Mouse (Mus musculus) layer of hippocampus, adult 2 months (tissue): ENCODE results near the gene Rnd3. TPM values are rescaled to one million over a fixed set of nuclear protein-coding genes. Genes with fewer than 3 reads are reported as not detected.

Experiments used
- DNase-seq, 2 experiments: peaks; one replicate each; pipeline ENCODE4 v3.0.0; 2022; ENCODE audit warnings: low spot score in 2 of 2
- H3K27ac ChIP-seq: fragments of 200-600 bp; 2 replicates; pipeline ENCODE4 v1.8.1; 2022
- H3K4me3 ChIP-seq: fragments of 200-600 bp; 2 replicates; pipeline ENCODE4 v1.8.1; 2022; ENCODE audit warnings: mild to moderate bottlenecking
- CTCF ChIP-seq: fragments of 200-600 bp; conservative IDR thresholded peaks from 2 replicates; pipeline ENCODE4 v1.8.1; 2022; ENCODE audit warnings: antibody characterized with exemption, mild to moderate bottlenecking, moderate library complexity
- long read RNA-seq, 2 experiments: library from polyadenylated mRNA; stranded (forward); transcript quantifications; one replicate each; pipeline ENCODE4 v2.0.0; 2021; ENCODE audit warnings: borderline mapping rate in 2 of 2
- total RNA-seq, 2 experiments: library from RNA; stranded (reverse); gene quantifications; 2 replicates each; pipeline ENCODE4 v1.2.3; 2021

Rnd3 gene
- total RNA-seq = 10 to 100 TPM; 13.2 to 14.1 TPM
- long read RNA-seq, experiment 1, transcript Rnd3-201 (5 exons, 2,828 nt) = major isoform, 10 of 14 reads
- long read RNA-seq, experiment 1, partial matches to known transcripts = 3 of 14 reads
- long read RNA-seq, experiment 1, other reads (novel, unspliced or antisense) = 1 of 14 reads
- long read RNA-seq, experiment 2, transcript Rnd3-201 (5 exons, 2,828 nt) = major isoform, 13 of 15 reads
- long read RNA-seq, experiment 2, partial matches to known transcripts = 1 of 15 reads
- long read RNA-seq, experiment 2, other reads (novel, unspliced or antisense) = 1 of 15 reads

DNA sequence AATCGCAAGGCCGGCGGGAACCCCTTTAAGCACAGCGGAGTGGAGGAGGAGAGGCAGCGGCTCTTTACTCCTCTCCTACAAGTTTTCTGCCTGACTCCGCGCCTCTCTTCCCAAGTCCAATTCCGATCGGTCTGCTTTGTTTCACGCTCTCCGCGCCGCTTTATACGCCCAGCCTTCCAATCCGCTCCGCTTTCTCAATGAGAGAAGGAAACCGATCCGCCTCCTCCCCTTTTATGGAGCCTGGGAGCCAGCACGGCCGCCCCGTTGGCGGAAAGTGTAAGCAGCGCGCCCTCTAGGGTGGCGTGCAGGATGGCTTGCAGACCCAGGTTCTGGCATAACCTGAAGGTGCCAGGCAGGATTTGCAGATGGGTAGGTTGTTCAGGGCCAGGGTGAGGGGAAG, at the start of gene Rnd3:
Gene Rnd3, minus strand, starts transcription at position 137 of the 400 bp plus-strand sequence.
- peak; percentile 91 for TF ChIP-seq CTCF
- H3K27ac ChIP-seq = peak within 1 kb of the TSS; percentile 91
- H3K4me3 ChIP-seq = peak within 1 kb of the TSS; percentile 88
- peak; percentile 91 to 93 for DNase-seq

DNA sequence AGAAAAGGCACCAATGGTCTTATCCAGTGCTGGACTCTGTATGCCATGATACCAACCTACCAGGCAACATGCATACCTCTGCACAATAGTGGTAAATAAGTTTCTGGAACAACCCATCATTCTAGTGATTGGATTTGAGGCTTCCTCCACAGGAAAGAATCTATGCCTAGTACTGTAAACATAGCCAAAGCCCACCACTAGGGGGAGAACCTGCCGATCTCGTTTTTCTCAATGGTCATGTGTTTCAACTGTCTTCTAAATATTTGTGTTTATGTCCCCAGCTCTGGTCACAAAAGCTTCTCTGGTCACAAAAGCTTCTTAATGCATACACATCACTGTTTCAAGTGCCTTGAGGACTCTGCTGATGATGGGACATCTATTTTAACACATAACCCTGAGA, 43.4 kb upstream of the Rnd3 start:
- DNase-seq = no peak
- peak; percentile 51 for TF ChIP-seq CTCF
- no peak overlapping the region for H3K4me3 ChIP-seq
- no peak overlapping the region for H3K27ac ChIP-seq

DNA sequence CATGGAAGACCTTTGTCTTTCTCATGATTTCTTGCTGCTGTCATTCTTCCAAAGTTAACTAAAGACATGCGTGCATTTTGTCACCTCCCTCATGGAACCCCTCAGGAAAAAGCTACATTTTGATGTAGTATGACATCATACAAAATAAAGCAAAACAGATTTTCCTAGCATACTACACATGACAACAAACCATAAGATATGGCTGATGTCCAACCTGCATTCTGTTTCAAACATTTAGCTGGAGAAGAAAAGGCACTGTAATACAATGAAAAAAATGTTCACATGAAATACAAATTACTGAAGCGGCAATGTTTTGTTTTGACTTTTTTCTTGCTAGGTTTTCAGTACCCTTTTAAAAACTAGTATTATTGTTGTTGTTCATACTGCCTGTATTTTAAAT, 36.9 kb upstream of the Rnd3 start:
- DNase-seq = no peak
- TF ChIP-seq CTCF = no peak
- Histone ChIP-seq H3K4me3 (no peak overlapping the region), H3K27ac (no peak overlapping the region)

DNA sequence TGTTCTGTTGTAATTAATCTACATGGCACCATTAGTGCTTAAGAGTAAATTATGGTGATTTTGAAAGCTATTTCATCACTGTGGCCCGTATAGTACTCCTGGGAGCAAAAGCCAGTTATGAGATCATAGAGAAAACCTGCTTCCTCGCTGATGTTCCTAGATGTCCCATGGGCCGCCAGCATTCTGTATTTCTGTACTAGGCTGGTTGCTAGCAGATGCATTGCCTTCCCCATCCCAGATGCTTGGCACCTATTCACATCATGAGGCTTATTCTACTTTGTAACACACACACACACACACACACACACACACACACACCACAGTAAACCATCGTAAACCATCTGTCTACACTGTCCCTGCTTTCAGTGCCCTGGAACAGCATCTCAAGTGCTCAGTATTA, 34.1 kb upstream of the Rnd3 start:
- Histone ChIP-seq H3K4me3 (no peak overlapping the region), H3K27ac (no peak overlapping the region)
- no peak for TF ChIP-seq CTCF
- no peak for DNase-seq

DNA sequence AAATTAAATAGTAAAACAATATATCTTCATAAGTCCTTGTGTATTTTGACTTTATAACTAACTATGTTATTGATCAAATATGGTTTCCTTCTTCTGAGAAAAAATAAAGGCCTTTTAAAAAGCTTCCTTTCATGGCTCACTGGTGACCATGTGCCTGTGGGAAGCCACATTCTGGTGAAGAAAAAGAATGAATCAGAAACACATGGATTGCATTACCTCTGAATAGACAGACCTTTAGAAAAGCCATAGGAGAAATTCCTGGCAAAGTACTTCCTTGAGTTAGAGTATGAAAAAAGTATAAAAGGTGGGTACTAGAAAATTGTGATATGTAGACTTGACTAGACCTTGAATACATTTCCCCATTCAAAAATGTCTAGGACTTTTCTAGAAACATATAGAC, 32.5 kb upstream of the Rnd3 start:
- DNase-seq = no peak
- no peak overlapping the region for H3K27ac ChIP-seq
- H3K4me3 ChIP-seq = no peak overlapping the region
- TF ChIP-seq CTCF = no peak

DNA sequence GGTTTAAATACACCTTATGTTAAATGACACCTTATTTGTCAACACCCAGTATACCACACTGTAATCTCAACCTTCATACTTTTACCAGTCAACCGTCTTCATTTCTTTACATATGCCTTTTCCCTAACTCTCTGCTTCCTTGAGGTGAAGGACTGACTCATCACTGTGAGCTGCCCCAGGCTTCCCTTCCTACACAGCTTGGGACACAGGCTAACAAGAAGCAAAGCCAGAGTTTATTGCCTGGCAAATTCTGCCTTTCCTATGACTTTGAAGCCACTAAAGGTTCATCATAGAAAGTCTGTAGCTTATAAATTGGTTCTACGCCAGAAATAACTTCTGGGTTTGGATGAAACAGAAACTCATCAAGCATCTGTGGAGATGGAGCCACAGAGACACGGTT, 30.2 kb upstream of the Rnd3 start:
- H3K27ac ChIP-seq = no peak overlapping the region
- TF ChIP-seq CTCF = no peak

DNA sequence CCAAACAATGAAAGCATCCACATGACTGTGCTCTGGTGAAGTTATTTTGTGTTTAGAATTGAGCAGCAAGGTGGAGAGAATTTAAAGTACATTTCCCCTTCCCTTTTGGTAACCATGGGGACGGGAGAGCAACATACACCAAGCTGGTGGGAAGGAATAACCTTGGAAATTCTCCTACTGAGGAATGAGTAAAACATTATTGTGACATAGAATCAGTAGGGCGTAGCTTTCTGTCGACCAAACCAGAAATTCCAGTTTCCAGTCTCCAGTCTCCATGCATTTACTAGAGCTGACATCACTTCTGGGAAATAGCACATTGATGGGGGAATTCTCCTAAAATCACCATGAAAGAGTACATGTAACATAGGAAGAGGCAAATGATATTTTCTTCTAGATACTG, 28.7 kb upstream of the Rnd3 start:
- no peak overlapping the region for H3K27ac ChIP-seq
- no peak for DNase-seq
- no peak overlapping the region for H3K4me3 ChIP-seq
- TF ChIP-seq CTCF = no peak

More for the DNA sequence above, 30.2 kb upstream of the Rnd3 start:
- DNase-seq = no peak
- no peak overlapping the region for H3K4me3 ChIP-seq

DNA sequence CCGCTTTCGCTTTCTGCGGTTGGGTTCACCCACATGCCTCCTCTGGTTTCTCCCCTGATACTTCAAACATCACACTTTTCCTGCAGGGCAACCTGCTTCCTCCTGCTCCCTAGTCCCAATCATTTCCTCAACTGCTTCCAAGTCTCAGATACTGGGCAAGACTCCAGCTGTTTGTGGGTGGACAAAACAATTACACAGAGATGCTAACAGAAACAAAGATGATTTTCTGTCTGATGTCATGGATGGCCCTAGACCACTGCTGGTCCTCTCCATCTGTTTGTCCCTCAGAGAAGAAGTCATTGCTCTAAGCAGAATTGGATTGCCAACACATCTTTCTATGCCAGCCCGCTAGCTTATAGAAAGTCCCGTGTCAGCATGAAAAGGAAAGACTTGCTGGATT, 26.4 kb upstream of the Rnd3 start:
- DNase-seq = no peak
- Histone ChIP-seq H3K27ac (no peak overlapping the region), H3K4me3 (no peak overlapping the region)
- TF ChIP-seq CTCF = no peak

DNA sequence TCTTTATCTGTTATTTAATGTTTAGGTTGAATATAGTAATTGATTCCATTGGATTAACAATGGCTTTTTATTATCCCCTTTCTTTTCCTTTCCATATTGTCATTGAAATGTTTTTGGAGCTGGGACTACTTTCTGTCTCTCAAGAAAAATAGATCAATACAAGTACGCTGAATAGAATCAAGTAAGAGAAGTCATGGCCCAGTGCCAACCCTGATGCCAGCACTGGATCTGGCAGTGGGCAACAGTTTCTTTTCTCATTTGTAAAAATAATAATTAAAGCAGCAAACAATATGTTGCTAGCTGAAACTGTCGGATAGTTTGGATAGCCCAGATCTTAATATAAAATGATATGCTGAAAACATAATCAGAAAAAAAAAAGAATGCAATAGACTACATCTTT, 12.2 kb upstream of the Rnd3 start:
- TF ChIP-seq CTCF = no peak
- no peak for DNase-seq
- H3K4me3 ChIP-seq = no peak overlapping the region
- no peak overlapping the region for H3K27ac ChIP-seq

DNA sequence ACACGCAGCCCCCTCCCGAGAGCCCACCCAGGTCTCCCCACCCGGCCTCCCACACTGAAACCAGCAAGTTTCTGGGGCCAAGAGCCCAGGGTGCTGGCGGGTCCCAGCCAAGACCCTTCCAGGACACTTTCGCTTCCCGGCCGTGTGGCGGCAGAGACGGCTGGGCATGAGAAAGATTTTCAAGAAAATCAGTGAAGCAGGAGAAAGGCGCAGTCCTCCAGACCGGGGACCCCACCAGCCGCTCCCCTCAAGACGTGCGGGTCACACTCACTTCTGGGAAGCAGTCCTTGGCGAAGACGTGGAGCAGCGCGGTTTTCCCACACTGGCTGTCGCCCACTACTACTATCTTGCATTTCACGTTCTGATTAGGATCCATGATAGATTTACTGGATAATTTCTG, 457 bp downstream of the Rnd3 start:
- peak in 1 of 2 experiments; percentile 19 for DNase-seq
- Histone ChIP-seq H3K4me3 (peak overlapping the region; percentile 88), H3K27ac (peak overlapping the region; percentile 91)
- TF ChIP-seq CTCF = no peak

DNA sequence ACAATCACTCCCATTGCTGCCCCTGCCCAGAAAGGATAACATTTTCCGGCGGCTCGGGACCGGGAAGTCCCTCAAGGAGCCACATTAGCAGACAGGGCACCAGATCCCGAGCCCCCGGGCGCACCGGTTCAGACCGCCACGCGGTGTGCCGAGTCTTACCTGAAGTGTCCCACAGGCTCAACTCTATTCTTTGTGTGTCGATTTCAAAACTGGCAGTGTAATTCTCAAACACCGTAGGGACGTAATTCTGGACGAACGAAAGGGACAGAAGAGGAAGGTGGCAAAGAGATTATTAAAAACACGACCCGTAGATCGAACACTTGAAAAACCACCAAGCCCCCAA, 875 bp downstream of the Rnd3 start:
- Histone ChIP-seq H3K27ac (peak overlapping the region; percentile 91), H3K4me3 (peak overlapping the region; percentile 88)
- no peak for DNase-seq
- no peak for TF ChIP-seq CTCF

DNA sequence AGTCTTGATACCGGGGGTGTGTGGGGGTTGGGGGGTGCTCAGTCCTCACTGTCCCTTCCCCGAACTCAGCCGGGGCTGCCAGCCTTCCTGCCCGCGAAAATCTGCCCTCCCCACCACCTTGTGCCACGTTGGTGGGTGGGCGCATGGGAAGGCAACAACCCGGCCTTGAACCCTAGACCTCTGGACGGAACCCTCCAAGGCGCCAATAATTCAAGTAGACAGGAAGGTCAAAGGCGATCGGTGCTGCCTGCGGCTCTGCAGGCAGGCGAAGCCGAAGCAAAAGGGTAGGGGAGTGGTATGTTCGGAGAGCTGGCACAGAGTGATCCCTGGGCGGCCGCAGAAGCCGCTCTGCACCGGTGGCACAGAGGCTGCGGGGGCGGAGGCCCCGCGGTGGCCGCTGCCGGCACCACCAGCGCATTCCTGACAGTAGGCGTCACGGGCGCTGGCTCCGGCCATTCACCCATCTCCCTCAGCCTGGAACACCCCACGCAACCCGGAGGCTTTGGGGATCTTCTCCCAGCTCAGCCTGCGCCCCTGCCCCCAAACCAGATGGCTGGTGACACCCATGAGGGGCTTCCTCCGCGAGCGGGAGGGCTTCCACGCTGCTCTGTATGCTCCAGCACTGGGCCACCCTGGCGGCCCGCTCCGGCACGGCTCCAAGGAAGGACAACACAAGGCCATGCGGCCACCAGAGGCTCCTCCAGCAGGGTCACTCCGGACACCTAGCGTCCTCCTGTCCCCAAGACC, 1.4 kb downstream of the Rnd3 start:
- Histone ChIP-seq H3K27ac (peak overlapping the region; percentile 91), H3K4me3 (peak overlapping the region; percentile 88)
- peak; percentile 27 to 34 for DNase-seq

DNA sequence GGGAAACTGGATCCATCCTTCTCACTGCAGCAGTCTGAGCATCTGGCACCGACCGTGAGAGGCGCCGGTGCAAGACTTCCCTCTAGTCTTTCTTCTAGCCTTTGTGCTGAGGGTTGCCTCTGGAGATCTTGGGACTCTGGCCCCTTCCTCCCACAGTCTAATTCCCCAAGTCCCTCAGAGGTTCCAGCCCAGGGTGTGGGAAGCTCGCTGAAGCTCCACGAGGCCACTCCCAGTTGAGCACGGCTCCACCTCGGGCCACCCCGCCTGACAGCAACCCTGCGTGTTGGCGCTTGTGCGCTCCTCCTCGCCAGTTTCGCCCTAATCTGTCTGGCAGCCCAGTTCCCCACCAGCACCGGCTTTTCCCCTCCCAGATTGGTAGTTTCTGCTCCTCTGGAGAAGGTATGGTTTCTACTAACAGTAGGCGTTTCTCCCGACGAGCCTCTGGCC, 2.0 kb downstream of the Rnd3 start:
- peak; percentile 65 to 69 for DNase-seq
- Histone ChIP-seq H3K27ac (peak overlapping the region; percentile 91), H3K4me3 (peak overlapping the region; percentile 88)
- no peak for TF ChIP-seq CTCF

More for the DNA sequence above, 1.4 kb downstream of the Rnd3 start:
- peak; percentile 69 for TF ChIP-seq CTCF
